Mouse (Mus musculus) cerebellum, adult 11-12 months (tissue): ENCODE data around the gene Bsg.

Experiments
- DNase-seq: peaks from one replicate; pipeline ENCODE4 v3.0.0; 2022

The Bsg gene

DNA sequence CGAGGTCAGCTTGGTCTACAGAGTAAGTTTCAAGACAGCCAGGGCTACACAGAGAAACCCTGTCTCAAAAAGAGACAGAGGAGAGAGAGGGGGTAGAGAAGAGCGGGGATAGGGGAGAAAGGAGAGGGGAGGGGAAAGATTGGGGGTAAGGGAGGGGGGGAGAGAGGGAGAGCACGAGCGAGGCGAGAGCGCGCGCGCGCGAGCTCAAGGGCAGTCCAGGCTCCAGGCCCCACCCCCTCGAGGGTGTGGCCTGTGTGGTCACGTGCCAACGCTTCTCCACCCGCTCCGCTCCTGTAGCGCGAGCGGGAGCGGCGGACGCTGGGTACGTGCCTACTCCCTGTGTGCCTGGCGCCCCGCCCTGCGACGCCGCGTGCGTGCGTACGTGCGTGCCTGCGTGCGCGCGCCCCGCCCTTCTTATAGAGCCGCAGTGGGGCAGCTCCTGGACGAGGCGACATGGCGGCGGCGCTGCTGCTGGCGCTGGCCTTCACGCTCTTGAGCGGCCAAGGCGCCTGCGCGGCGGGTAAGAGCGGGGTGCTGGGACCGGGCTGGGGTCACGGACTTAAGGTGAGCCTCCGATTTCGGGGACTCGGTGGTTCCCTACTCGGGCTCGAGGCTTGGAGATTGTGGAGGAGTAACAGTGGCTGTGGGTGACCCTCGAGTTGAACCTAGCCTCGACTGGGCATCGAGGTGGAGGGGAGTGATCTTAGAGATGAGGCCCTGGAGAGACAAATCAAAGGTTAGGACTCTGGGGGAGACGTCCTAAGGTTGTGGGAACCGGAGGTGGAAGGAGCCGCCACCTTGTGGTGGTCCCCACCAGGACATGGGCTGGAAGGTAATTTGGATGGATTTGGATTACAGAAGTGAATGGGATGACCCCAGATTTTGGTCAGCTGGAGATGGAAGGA lies at the start of gene Bsg:
Gene Bsg (plus strand): TSS at position 427 of the 905 bp plus-strand sequence.
- DNase-seq = peak; percentile 99

DNA sequence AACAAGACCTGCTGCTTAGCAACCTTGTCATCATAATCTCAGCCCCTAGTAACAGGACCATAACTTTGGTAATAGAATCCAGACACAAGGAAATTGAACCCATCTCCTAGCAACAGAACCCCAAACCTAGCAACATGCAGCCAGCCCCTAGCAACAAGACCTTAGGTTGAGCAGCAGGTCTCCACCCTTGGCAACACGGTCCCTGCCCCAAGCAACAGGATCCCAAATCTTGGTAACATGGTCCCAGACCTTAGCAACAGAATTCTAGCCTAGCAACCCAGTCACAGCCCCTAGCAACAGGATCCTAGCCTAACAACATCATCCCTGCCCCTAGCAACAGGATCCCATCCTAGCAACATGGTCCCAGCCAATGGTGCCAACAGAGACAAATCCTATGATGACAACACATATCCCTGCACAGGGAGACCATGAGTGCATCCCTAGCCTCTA lies 49.3 kb upstream of the Bsg start:
- DNase-seq = no peak

DNA sequence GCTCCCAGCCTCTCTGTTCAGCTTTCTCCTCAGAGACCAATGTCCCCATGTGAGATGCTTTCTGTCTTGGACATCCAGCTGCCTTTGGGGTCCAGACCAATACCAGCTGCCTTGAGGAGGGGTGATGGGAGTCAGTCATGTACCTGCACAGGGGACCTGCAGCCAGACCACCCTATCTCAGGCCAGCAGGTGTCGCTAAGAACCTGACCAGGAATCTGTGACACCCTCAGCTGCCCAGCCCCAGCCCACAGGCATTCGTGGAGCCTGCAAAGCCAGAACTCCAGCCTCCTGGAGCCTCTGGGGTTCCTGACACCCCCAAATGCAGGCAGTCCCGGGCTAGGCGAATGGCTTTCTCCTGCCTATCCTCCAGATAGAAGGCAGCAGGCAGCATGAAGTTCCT lies 45.5 kb upstream of the Bsg start:
- no peak for DNase-seq

DNA sequence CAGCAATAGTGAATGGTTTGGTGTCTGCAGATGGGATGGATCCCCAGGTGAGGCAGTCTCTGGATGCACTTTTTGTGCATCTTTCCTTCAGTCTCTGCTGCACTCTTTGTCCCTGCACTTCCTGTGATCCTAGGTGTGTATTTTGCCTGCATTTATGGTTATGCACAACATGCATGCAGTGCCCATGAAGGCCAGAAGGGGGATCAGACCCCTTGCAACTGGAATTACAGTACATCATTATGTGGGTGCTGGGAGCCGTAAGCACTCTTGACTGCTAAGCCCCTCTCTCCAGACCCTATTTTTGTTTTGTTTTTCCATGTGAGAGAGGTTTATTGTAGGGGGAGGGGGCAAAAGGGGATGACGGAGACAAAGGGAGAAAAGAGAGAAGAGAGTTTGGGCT lies 44.0 kb upstream of the Bsg start:
- DNase-seq = no peak

DNA sequence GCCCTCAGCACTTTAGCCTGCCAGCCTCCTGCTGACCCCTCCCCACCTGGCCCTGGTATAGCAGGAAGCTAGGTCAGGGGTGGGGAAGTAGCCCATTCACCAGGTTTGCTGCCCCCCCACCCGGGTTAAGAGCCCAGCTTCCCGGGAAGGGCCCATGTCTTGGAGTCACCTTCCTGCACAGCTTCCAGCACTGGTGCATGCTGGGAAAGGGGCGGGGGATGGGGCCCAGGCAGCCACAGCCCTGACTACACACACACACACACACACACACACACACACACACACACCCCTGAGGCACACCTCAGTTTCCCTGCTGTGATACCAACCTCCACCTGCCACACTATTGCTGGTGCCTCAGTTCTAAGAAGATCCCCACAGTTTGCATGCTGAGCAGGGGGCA lies 42.4 kb upstream of the Bsg start:
- DNase-seq = no peak

GRCm38 (mm10) chr10:79664131-79664665 lies 40.1 kb upstream of the Bsg start, which contains the start of gene Madcam1:
Gene Madcam1, plus strand, starts transcription at chr10:79664559.
- DNase-seq = peak; percentile 61

GRCm38 (mm10) chr10:79665051-79665450 lies 39.2 kb upstream of the Bsg start:
- no peak for DNase-seq

DNA sequence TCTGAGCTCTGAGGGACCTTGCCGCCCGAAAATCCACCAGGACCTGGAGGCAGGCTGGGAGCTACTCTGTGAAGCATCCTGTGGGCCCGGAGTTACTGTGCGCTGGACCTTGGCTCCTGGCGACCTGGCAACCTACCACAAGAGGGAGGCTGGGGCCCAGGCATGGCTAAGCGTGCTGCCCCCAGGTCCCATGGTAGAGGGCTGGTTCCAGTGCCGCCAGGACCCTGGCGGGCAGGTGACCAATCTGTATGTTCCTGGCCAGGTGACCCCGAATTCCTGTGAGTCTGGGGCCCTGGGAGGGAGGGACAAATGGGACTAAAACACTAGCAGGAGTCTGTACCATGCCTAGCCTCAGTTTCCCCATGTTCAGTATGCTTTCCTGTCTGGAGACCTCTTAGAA lies 37.8 kb upstream of the Bsg start:
- peak; percentile 57 for DNase-seq

- DNase-seq = no peak
Measured at GRCm38 (mm10) chr10:79668076-79668475, 36.2 kb upstream of the Bsg start.

DNA sequence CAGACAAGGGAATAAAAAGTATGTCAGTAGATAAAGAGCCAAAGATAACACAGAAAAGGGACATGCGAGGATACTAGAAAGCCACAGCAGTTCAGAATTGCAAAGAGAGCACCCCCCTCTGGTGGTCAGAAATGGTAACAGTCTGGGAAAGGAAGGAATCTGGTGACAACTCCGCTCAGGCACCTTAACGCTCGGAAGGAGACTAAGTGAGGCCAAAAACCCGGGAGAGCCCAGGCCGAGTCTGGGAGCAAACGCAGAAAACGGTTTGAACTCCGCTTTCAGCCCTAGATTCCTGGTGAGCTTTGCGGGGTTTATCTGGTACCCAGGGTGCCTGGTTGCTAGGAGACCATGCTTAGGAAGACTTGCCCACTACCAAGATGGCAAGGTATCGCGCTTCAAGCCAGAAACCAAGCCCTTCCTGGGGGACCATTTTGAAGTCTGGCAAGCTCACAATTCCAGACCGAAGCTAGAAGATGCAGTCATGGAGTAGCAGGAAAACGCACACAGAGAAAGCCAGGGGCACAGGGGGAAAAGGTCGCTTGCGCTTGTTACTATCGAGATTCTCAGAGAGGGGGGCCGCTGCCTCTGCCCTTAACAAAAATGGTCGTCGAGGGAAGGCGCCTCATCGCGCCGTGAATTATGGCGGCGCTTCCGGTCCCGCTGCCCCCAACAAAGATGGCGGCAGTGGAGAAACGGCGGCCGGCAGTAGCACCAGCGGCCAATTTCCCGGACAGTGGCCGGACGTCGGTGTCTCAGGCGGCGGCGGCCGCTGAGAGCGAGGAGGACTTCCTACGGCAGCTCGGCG lies 35.3 kb upstream of the Bsg start, which contains the start of gene Tpgs1:
Gene Tpgs1 (plus strand): TSS at position 599 of the 805 bp plus-strand sequence.
- peak; percentile 91 for DNase-seq

- peak; percentile 81 for DNase-seq
Measured at GRCm38 (mm10) chr10:79669576-79670057, 34.7 kb upstream of the Bsg start.

- DNase-seq = peak; percentile 73
Measured at GRCm38 (mm10) chr10:79670071-79670888, 34.0 kb upstream of the Bsg start.

DNA sequence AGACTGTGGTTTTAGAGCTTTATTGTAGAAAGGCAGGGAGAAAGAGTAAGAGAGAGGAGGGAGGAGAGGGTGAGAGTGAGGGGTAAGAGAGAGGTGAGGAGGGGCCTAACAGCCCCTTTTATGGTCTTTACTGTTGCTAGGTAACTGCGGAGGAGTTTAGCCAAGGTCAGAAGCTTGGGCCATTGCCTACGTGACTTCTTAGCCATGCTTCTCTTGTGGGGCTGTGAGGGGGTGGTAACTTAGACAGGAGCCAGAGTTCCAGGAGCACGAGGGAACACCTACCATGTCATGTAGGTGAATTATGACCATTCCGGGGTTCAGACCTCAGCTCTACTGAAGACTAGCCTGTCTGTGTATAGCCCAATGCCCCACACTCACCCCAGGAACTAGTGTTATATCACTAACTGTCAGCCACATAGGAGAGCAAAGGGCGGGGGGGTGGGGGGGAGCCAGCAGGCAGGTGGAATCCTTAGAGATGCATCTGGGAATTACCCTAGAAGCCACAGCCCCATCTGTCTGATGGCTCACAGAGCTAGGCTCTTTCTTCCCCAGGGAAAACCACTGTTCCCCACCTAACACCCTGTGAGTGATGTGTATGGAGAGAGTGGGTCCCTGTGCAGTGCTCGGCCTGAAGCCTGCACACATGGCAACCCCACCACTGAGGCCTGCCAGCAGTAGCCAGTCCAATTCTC lies 32.7 kb upstream of the Bsg start:
- DNase-seq = peak; percentile 35

DNA sequence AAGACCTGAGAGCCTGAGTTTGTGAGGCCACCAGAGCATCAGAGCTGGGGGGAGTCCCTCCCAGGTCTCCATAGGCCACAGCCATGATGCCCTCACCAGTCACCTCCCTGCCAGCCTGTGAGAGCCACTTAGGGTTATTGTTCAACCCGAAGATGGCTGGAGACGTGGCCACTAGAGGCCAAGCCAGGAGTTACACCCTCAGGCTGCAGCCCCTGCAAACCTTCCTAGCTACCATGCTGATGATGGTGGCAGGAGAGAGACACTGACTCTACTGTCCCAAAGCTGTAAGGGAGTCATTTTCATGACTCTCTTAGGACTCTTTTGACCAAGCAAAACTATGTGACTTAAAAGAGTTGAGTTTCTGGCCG lies 32.2 kb upstream of the Bsg start:
- DNase-seq = peak; percentile 39

GRCm38 (mm10) chr10:79673054-79673453 lies 31.2 kb upstream of the Bsg start:
- DNase-seq = peak; percentile 47

DNA sequence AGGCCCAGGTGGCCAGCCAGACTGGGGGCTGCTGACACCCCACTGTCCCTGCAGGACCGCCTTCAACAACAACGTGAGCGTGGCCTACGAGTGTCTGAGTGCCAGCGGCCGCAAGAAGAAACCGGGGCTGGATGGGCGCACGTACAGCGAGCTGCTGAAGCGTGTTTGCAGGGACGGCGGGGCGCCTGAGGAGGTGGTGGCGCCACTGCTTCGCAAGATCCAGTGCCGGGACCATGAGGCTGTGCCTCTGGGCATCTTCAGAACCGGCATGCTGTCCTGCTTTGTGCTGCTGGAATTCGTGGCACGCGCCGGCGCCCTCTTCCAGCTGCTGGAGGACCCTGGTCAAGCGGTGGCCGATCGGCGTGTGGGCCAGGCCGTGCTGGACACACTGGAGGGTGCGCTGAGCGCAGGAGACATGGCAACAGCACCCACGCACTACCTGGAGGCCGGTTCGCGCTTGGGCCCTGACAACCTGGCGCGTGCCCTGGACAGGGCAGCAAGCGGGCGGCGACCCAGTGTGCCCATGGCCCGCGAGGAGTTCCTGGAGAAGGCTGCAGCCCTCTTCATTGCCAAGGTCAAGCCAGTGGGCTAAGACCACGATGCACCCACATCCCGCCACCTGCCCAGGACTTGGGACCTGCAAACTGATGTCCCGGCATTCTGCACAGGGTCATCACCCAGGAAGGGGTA lies 28.8 kb upstream of the Bsg start:
- DNase-seq = peak; percentile 35

DNA sequence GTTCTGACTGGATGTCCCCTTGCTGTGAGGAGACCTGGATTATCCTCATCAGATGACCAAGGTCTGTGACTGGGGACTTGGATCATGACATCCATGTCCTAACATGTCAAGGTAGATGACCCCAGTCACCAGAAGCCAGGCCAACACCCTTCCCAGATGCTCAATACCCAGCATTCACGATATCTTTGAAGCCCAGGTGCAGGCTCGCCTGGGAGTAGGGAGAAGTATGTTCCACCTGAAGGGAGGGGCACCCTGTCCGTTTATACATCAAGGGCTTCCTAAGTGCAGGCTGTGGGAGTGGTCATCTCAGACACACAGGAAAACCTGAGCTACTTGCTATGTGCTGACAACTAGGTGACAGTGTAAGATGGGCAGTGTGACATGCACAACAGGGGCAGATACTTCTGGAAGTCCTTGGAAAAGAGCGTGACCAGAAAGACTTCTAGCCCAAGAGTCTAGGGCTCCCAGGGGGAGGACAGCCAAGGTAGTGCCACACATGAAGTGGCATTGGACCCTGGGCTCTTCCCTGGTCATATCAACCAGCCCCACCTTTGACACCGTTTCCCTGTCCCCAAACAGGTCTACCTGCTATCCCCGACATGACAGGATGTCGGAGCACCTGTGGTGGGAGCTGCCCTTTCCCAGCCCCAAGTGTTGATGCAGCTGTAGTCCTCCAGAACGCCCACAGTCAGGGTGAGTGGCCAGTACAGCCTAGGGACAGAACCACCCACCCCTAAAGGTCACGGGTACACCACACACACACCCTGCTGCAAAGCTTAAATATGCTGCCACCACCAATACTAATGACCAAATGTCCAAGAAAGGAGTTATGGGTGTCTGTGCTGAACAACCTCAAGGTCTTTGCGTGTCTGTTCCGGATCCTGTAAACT lies 23.4 kb upstream of the Bsg start:
- peak; percentile 80 for DNase-seq

DNA sequence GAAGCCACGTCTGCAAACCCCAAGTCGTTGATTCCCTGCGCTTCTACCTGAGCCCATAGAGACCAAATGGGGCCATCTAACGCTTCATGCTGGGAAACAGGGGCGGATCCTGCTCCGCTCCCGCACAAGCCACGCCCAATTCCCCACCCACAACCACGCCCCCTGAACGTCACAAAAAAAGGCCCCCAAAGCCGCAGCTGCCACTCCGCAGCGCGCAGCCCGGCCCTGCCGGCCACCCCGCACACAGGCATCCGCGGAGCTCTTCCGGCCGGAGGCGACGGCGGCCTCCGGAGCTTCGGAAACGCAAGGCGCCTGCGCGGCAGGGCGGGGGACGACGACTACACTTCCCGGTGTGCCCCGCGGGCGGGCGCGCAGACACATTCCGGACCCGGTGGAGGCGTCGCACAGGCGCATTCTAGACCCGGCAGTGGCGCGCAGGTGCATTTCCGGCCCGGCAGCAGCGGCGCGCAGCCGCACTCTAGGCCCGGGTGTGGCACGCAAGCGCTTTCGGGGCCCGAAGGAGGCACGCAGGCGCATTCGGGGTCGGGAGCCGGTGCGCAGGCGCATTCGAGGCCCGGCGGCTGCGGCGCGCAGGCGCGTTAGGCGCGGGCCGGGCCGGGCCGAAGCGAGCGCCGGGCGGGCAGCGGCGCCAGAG lies 22.6 kb upstream of the Bsg start, which contains the start of gene Cdc34:
Gene Cdc34 (plus strand): TSS at position 605 of the 655 bp plus-strand sequence.
- DNase-seq = peak; percentile 100

DNA sequence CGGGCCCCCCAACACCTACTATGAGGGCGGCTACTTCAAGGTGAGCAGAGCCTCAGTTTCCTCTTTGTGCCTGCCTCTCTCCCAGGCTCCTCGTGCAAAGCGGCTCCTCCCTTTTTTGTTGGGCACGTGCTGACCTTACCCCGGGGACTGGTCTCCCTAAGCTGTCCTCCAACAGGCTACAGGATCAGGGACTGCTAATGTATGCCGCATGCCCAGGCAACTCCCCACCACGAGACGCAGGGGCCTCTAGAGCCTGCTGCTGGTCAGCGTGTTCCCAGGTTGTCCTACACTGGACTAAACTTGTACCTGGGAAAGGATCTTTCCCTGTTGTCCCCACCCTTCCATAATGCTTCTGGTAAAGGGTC lies 21.8 kb upstream of the Bsg start:
- peak; percentile 79 for DNase-seq
